Mouse (Mus musculus): ENCODE results near the gene Gm9573. TPM values are rescaled to one million over a fixed set of nuclear protein-coding genes. Genes with fewer than 3 reads are reported as not detected.

Gene Gm9573
- polyA plus RNA-seq, 1 experiment from 2014 or later = not detected

DNA sequence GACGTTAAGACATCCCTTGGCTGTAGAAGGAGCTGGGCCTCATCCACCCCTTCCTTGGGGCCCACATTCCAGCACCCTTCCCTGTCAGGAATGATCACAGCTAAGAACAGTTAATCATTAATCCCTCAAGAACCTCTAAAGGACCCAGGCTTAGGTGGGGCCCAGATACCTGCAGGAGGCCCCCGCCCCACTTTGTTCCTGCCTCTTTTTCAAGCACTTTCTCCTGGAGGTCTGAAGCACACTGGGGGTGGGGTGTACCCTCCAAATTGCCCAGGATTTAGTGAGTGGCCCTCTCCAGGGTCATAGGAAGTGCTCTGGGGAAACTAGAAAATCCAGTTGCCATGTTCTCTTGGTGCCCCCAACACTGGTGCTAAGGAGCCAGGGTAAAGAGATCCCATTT, 23.0 kb upstream of the Gm9573 start:
- peak; percentile 6 for ATAC-seq
- in situ Hi-C loops (cut with MboI; ENCODE audit: low pct_unique_long_range_greater_than_20kb) = no loop called here
- ChIA-PET CTCF (interaction anchor here (1.0 to 2.8 kb wide), 5 partner anchors 10 to 65 kb away, joined by 3 to 11 read pairs (median 4); no protein-coding TSS in a partner anchor), POLR2A (interaction anchor here (0.9 kb wide), 1 partner anchor 11 kb away, joined by 4 read pairs; no protein-coding TSS in a partner anchor)
- no peak for DNase-seq (ENCODE audit: low read depth, low spot score)
- H3K27me3 ChIP-seq = no peaks in the 10 kb centered on the region
- TF ChIP-seq CTCF (IDR thresholded peaks at IDR 0.05) = no peak

- CTCF ChIA-PET = interaction anchor here (1.3 to 2.0 kb wide), 2 partner anchors 9 to 11 kb away, joined by 6 read pairs; no protein-coding TSS in a partner anchor
- POLR2A ChIA-PET = no interaction called here
- no peak for TF ChIP-seq CTCF (IDR thresholded peaks at IDR 0.05)
- DNase-seq (ENCODE audit: low read depth, low spot score) (no peak), ATAC-seq (no peak)
- no peaks in the 10 kb centered on the region for H3K27me3 ChIP-seq
- in situ Hi-C loops (cut with MboI; ENCODE audit: low pct_unique_long_range_greater_than_20kb) = no loop called here
Observed at GRCm38 (mm10) chr17:35643609-35644236, 17.3 kb upstream of the Gm9573 start, which contains the start of gene Mucl3. Gene Mucl3 (minus strand): TSS chr17:35643695.

GRCm38 (mm10) chr17:35639352-35639751, 12.9 kb upstream of the Gm9573 start:
- no peaks in the 10 kb centered on the region for H3K27me3 ChIP-seq
- in situ Hi-C loops (cut with MboI; ENCODE audit: low pct_unique_long_range_greater_than_20kb) = no loop called here
- DNase-seq (ENCODE audit: low read depth, low spot score) (no peak), ATAC-seq (no peak)
- TF ChIP-seq CTCF (IDR thresholded peaks at IDR 0.05) = no peak
- ChIA-PET POLR2A (no interaction called here), CTCF (interaction anchor here (1.4 kb wide), 1 partner anchor 10 kb away, joined by 3 read pairs; no protein-coding TSS in a partner anchor)

DNA sequence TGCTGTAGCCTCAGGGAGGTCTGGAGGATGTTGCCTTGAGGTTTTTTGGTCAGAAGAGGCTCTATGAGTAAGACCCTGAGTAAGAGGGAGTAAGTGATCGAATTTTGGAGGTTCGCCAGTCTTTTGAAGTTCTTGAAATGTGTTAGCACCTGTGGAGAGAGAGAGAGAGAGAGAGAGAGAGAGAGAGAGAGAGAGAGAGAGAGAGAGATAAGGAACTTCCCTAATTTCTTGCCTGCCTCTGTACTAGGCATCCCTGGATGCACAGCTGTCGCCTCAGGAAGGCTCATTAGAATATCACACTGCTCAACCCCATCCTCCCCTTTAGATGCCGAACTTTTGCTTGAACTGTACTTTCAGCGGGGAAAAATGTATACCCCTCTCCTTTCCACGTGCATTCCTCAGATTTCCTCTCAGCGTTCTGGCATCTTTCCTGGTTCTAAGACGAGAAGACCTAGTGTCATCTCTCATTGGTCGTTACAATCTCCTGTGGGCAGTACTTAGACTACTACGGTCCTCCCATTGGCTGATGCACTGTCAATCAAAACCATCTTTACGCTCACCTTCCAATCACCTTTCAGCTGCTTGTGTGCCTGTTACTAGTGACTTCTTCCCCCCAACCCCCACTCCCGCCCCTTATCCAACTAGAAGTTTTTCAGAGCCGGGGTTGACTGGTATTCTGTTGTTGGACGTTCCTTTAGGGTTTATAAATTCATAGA, 12.2 kb upstream of the Gm9573 start:
- no peaks in the 10 kb centered on the region for H3K27me3 ChIP-seq
- TF ChIP-seq CTCF (IDR thresholded peaks at IDR 0.05) = no peak
- in situ Hi-C loops (cut with MboI; ENCODE audit: low pct_unique_long_range_greater_than_20kb) = no loop called here
- ATAC-seq = no peak
- CTCF ChIA-PET = interaction anchor here (1.0 to 1.1 kb wide), 2 partner anchors 27 to 99 kb away, joined by 3 to 4 read pairs; no protein-coding TSS in a partner anchor
- POLR2A ChIA-PET = no interaction called here
- no peak for DNase-seq (ENCODE audit: low read depth, low spot score)

GRCm38 (mm10) chr17:35636363-35636762, 9.9 kb upstream of the Gm9573 start:
- CTCF ChIA-PET = interaction anchor here (0.6 to 3.2 kb wide), 7 partner anchors 14 to 101 kb away, joined by 3 to 30 read pairs (median 13); no protein-coding TSS in a partner anchor
- no peak for ATAC-seq
- DNase-seq (ENCODE audit: low read depth, low spot score) = no peak
- TF ChIP-seq CTCF (IDR thresholded peaks at IDR 0.05) = no peak
- in situ Hi-C loops (cut with MboI; ENCODE audit: low pct_unique_long_range_greater_than_20kb) = no loop called here
- no peaks in the 10 kb centered on the region for H3K27me3 ChIP-seq
- POLR2A ChIA-PET = interaction anchor here (0.9 kb wide), 1 partner anchor 29 kb away, joined by 3 read pairs; no protein-coding TSS in a partner anchor

DNA sequence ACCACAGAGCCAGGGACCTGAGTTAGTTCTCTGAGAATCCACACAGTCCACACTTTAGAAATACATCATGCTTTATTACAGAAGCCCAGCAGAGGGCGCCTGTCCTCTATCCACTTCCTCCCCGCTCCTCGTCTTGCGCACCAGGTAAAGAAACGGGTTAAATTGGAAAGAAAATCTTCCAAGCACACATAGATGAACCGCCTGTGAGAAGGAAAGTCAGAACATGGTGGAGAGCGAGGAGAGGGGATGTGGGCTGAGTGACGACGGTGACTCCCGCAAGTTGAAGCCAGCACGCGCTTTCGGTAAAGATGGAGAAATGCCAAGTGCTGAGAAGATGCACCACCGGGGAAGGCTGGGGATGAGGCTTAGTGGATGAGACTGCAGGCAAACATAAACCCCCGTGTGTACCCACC, 9.3 kb upstream of the Gm9573 start:
- TF ChIP-seq CTCF (IDR thresholded peaks at IDR 0.05) = peak; percentile 93
- ATAC-seq (no peak), DNase-seq (ENCODE audit: low read depth, low spot score) (no peak)
- no peaks in the 10 kb centered on the region for H3K27me3 ChIP-seq
- ChIA-PET CTCF (interaction anchor here (0.6 to 4.0 kb wide), 19 partner anchors 11 to 101 kb away, joined by 3 to 39 read pairs (median 4); partner anchors contain the start of gene Sfta2), POLR2A (interaction anchor here (0.6 to 2.2 kb wide), 4 partner anchors 18 to 102 kb away, joined by 3 to 6 read pairs (median 4); partner anchors contain the start of gene Vars2)
- in situ Hi-C loops (cut with MboI; ENCODE audit: low pct_unique_long_range_greater_than_20kb) = no loop called here

DNA sequence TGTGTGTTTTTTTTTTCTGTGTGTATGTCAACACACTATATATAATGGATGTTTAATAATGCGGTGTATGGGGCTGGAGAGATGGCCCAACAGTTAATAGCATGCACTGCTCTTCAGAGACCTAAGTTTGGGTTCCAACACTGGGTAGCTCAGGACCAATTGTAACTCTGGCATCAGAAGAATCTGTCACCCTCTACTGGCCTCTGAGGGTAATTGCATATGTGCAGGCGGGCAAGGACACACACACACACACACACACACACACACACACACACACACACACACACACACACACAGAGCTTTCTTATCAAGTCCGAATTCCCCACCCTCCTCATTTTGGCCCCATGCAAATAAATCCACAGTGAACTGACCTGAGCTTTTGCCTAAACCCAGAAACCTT, 8.8 kb upstream of the Gm9573 start:
- ATAC-seq = no peak
- no peaks in the 10 kb centered on the region for H3K27me3 ChIP-seq
- CTCF ChIA-PET = interaction anchor here (0.7 to 4.0 kb wide), 22 partner anchors 10 to 102 kb away, joined by 3 to 39 read pairs (median 5); partner anchors contain the start of genes Ddr1 and Sfta2
- TF ChIP-seq CTCF (IDR thresholded peaks at IDR 0.05) = no peak
- POLR2A ChIA-PET = interaction anchor here (0.6 to 2.2 kb wide), 3 partner anchors 18 to 103 kb away, joined by 3 to 6 read pairs (median 4); partner anchors contain the start of gene Vars2
- in situ Hi-C loops (cut with MboI; ENCODE audit: low pct_unique_long_range_greater_than_20kb) = no loop called here
- no peak for DNase-seq (ENCODE audit: low read depth, low spot score)

GRCm38 (mm10) chr17:35633992-35634391, 7.6 kb upstream of the Gm9573 start:
- peak; percentile 77 for DNase-seq (ENCODE audit: low read depth, low spot score)
- ChIA-PET CTCF (interaction anchor here (0.6 to 4.0 kb wide), 20 partner anchors 9 to 103 kb away, joined by 3 to 39 read pairs (median 6); partner anchors contain the start of genes Ddr1 and Sfta2), POLR2A (interaction anchor here (0.7 to 2.2 kb wide), 2 partner anchors 33 to 198 kb away, joined by 4 to 6 read pairs; partner anchors contain the start of gene Vars2)
- H3K27me3 ChIP-seq = no peaks in the 10 kb centered on the region
- peak; percentile 96 for ATAC-seq
- peak; percentile 85 for TF ChIP-seq CTCF (IDR thresholded peaks at IDR 0.05)
- in situ Hi-C loops (cut with MboI; ENCODE audit: low pct_unique_long_range_greater_than_20kb) = loop anchor here (5.0 kb wide), 2 partner anchors 52 to 103 kb away; no protein-coding TSS in a partner anchor

DNA sequence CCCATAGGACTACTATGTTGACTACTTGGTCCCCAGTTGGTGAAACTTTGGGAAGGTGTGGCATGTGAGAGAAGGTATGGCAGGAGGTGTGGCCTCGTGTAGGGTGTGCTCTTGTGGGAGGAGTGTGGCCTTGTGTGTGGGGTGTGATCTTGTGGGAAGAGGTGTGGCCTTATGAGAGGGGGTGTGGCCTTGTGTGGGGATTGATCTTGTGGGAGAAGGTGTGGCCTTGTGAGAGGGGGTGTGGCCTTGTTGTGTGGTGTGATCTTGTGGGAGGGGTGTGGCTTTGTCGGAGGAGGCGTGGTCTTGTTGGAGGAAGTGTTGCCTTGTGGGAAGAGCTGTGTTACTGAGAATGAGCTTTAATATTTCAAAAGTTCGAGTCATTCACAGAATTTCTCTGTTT, 9.3 kb downstream of the Gm9573 start:
- DNase-seq (ENCODE audit: low read depth, low spot score) (no peak), ATAC-seq (no peak)
- ChIA-PET POLR2A (interaction anchor here (0.6 kb wide), 1 partner anchor 18 kb away, joined by 3 read pairs; no protein-coding TSS in a partner anchor), CTCF (interaction anchor here (1.1 to 1.2 kb wide), 2 partner anchors 9 to 15 kb away, joined by 3 read pairs; partner anchors contain the start of genes Gm9573 and Sfta2)
- no peak for TF ChIP-seq CTCF (IDR thresholded peaks at IDR 0.05)
- in situ Hi-C loops (cut with MboI; ENCODE audit: low pct_unique_long_range_greater_than_20kb) = no loop called here
- H3K27me3 ChIP-seq = no peaks in the 10 kb centered on the region

- in situ Hi-C loops (cut with MboI; ENCODE audit: low pct_unique_long_range_greater_than_20kb) = no loop called here
- no peaks in the 10 kb centered on the region for H3K27me3 ChIP-seq
- no peak for DNase-seq (ENCODE audit: low read depth, low spot score)
- ATAC-seq = no peak
- CTCF ChIA-PET = interaction anchor here (1.2 to 1.6 kb wide), 3 partner anchors 9 to 33 kb away, joined by 3 to 5 read pairs (median 4); no protein-coding TSS in a partner anchor
- TF ChIP-seq CTCF (IDR thresholded peaks at IDR 0.05) = no peak
- POLR2A ChIA-PET = interaction anchor here (1.4 kb wide), 1 partner anchor 11 kb away, joined by 6 read pairs; no protein-coding TSS in a partner anchor
Observed at GRCm38 (mm10) chr17:35601736-35602354, 24.6 kb downstream of the Gm9573 start.
